Mouse (Mus musculus) induced T-regulatory cell, adult 2 months (primary cell): ENCODE measurements around the gene Mptx1.
"Not testable (repeated sequence)": the region's sequence is repeated elsewhere in the genome, so short reads cannot be mapped to it uniquely, and the experiment has no call there.

Experiments
- DNase-seq: peaks from one replicate; pipeline ENCODE4 v3.0.0-alpha.2; 2012; ENCODE audit warnings: low read depth

Mptx1 gene

DNA sequence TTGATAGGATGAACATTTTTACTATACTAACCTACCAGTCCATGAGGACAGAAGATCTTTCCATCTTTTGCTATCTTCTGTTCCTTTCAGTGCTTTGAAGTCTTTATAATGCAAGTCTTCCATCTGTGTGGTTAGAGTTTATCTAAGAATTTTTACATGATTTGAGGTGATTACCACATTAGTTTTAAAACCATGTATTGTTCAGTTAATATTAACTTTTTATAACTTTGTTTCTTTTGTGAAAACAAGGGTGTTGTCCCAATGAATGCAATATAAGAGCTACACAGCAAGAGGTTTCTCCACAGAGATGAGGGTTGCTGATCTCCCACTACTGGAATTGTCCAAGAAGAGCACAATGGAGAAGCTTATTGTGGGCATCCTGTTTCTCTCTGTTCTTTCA lies at the start of gene Mptx1:
Gene Mptx1, plus strand, starts transcription at position 301 of the 400 bp plus-strand sequence.
- DNase-seq = no peak

DNA sequence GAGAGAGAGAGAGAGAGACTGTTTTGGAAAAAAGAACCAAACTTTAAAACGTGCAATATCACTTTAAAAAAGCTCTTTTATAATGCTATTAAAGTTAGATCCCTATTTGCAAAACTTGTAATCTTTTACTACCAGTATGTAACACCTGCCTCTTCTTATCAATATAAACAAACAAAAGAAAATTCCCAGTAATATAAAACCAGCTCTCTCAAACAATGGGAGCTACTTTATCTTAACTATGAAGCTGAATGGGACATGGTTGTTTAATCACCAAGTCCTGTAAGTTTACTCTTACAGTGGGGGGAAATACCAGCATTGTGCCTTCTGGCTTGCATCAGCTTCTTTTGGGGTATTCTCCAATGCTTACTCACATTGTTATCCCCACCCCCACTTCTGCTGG lies 27.2 kb upstream of the Mptx1 start:
- DNase-seq = no peak

DNA sequence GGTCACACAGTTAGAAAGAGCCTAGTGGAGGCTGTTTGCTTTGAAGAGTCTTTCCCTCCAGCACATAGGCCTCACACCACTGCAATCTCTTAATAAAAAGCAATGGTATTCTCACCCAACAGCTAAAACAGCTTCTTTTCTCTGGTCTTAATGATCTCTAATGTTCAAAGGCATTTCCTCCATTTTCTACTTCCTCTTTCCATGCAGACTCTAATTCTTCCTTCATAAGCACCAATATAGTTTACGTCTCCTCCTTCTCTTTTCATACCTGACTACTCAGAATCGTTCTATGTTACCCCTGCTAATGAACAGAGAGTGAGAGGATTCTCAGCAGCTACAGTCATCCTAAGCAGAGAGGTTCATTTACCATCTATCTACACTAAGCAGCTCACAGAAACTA lies 13.0 kb upstream of the Mptx1 start:
- no peak for DNase-seq

DNA sequence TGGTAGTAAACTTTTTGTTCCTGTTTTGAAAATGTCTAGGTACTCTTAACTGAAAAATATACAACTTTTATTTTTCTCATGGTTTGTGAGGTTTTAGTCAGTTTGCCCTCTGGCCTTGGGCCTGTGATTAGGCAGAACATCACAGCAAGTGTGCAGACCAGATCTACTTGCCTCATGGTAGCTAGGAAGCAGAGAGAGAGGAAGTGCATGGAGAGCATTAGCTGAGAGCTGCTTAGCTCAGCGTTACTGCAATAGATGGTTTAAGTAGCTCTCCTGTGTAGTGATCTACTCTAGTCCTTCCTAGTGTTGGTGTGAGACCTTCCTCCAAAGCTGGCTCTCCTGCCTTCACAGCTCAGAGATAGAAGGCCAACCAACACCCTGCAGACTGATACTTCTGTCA lies 23.3 kb downstream of the Mptx1 start:
- DNase-seq = not testable (repeated sequence)

DNA sequence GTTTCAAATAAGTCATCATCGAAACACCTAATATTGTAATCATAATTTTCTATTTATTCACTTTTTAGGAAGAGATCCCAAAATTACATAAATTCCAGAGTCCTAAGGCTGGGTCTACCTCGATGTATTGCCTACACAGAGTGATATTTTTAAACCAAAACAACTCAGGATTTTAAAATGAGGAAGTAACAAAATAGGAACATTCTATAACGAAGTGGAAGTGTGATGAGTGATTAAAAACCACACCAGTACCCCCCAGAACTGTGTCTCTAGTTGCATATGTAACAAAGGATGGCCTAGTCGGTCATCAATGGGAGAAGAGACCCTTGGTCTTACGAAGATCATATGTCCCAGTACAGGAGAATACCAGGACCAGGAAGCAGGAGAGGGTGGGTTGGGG lies 24.3 kb downstream of the Mptx1 start:
- DNase-seq = no peak

DNA sequence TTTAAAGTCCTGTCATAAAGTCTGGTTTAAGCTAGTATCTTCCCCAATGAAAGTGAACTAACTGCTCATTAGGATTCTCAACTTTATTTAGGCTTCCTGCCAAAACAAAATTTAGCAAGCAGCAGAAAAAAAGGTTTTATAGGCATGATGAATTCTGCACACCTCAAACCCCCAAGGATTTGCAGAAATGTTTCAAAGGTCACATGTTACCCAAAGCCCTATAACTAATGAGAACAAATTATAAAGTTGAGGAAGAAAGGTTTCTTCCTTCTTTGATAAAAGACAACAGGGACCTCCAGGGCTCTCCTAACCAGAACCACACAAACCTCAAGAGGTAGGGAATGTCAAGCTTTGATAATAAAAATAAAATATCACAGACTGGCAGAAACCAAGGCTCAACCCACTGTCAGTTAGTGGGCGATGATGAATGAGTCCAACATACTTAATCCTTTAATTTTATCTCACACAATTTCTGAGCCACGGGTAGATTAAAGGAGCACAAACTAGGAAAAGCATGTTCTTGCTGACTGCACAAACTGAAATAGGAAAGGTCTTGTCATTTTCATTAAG lies 34.6 kb downstream of the Mptx1 start, which contains the start of gene Olfr417:
Gene Olfr417, plus strand, starts transcription at position 241 of the 570 bp plus-strand sequence.
- no peak for DNase-seq

DNA sequence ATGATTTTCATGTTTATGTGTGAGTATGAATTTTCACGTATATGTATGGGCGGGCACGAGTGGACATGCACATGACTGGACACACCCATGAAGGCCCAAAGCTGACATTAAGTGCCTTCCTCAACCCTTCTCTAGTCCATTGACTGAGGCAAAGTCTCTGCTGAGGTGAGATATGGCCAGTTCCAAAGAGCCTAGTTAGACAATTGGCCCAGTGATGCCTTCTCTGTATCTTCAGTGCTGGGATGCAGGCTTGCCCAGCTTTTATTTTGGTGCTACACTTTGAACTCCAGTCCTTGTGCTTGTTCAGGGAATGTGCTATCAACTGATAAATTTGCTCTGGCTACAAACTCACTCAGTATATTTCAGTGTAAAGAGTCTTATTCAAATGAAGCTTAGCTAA lies 43.5 kb downstream of the Mptx1 start:
- DNase-seq = no peak
